Mouse (Mus musculus) embryonic facial prominence, embryonic 15.5 days (tissue): ENCODE measurements around the gene AI854703. TPM values are rescaled to one million over a fixed set of nuclear protein-coding genes. Genes with fewer than 3 reads are reported as not detected.

ENCODE experiments used
- ATAC-seq: fragments of 200-750 bp; cut with Nextera tagmentation; 2 replicates; pipeline ENCODE4 v1.8.0; 2017; ENCODE audit warnings: low read depth, moderate TSS enrichment; ENCODE audit not compliant: insufficient number of reproducible peaks, low FRiP score, low TSS enrichment
- H3K27ac ChIP-seq: fragments of 300-500 bp; sonication (generic); replicated peaks from 2 replicates; pipeline ENCODE4 v1.5.1; 2015; ENCODE audit warnings: mild to moderate bottlenecking, inconsistent platforms
- H3K27me3 ChIP-seq: fragments of 300-500 bp; sonication (generic); 2 replicates; pipeline ENCODE4 v1.6.1; 2015; ENCODE audit warnings: inconsistent platforms
- H3K36me3 ChIP-seq: fragments of 300-500 bp; sonication (generic); 2 replicates; pipeline ENCODE4 v1.6.1; 2015; ENCODE audit warnings: mild to moderate bottlenecking, inconsistent platforms
- H3K4me1 ChIP-seq: fragments of 300-500 bp; sonication (generic); 2 replicates; pipeline ENCODE4 v1.6.1; 2015; ENCODE audit warnings: inconsistent platforms
- H3K4me2 ChIP-seq: fragments of 300-500 bp; sonication (generic); replicated peaks from 2 replicates; pipeline ENCODE4 v1.6.1; 2015; ENCODE audit warnings: mild to moderate bottlenecking, inconsistent platforms
- H3K4me3 ChIP-seq: fragments of 300-500 bp; sonication (generic); replicated peaks from 2 replicates; pipeline ENCODE4 v1.5.1; 2015; ENCODE audit warnings: mild to moderate bottlenecking, inconsistent platforms
- H3K9ac ChIP-seq: fragments of 300-500 bp; sonication (generic); 2 replicates; pipeline ENCODE4 v1.6.1; 2015; ENCODE audit warnings: inconsistent platforms
- H3K9me3 ChIP-seq: fragments of 300-500 bp; sonication (generic); replicated peaks from 2 replicates; pipeline ENCODE4 v1.6.1; 2016; ENCODE audit warnings: inconsistent platforms
- WGBS: fragments of 180-500 bp; shearing (Covaris S2); methylation state at CpG from one replicate; pipeline ENCODE4 v1.1.7; 2015; 5-methylcytosine and 5-hydroxymethylcytosine counted together
- polyA plus RNA-seq: library from polyadenylated mRNA; unstranded; fragments of >200 nt; fragmentation: Nextera tagmentation; extraction: Ambion mirVana; gene quantifications from 2 replicates; pipeline ENCODE4 v1.2.1, GENCODE M21; 2015

AI854703 gene
- polyA plus RNA-seq, 1 experiment from 2014 or later = 1.5 TPM

GRCm38 (mm10) chr6:48679701-48680100 is 53.1 kb downstream of the AI854703 start:
- 74% methylated on average over 6 of the region's 6 CpGs for WGBS
- ATAC-seq = no peak
- no peak overlapping the region for H3K4me3 ChIP-seq
- H3K4me1 ChIP-seq = no peaks in the 10 kb centered on the region
- no peaks in the 10 kb centered on the region for H3K9me3 ChIP-seq
- no peaks in the 10 kb centered on the region for H3K36me3 ChIP-seq
- no peak overlapping the region for H3K9ac ChIP-seq
- H3K27ac ChIP-seq = no peak overlapping the region
- no peak overlapping the region for H3K4me2 ChIP-seq
- H3K27me3 ChIP-seq = no peaks in the 10 kb centered on the region

DNA sequence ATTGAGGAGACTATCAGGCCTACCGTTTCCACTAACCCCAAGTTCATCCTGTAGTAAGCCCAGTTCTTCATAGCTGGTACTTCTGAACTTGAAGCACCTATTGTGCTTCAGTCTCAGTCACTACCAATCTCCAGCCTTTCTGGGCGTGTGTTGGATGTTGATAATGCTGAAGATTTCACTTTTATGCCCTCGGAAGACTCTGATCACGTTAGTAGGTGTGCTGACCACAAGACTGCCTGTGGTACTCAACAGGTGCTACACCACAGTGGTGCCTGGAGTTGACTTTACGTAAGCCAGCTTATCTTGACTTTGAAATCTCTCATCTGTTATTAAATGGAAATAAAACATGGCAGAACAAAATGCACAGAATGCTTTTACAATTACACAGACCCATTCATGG is 53.9 kb downstream of the AI854703 start:
- Histone ChIP-seq H3K27ac (no peak overlapping the region), H3K27me3 (no peaks in the 10 kb centered on the region), H3K4me3 (no peak overlapping the region), H3K9ac (no peak overlapping the region), H3K4me2 (no peak overlapping the region), H3K9me3 (no peaks in the 10 kb centered on the region), H3K4me1 (no peaks in the 10 kb centered on the region), H3K36me3 (no peaks in the 10 kb centered on the region)
- ATAC-seq = no peak
- 70% methylated on average over 5 of the region's 5 CpGs for WGBS

DNA sequence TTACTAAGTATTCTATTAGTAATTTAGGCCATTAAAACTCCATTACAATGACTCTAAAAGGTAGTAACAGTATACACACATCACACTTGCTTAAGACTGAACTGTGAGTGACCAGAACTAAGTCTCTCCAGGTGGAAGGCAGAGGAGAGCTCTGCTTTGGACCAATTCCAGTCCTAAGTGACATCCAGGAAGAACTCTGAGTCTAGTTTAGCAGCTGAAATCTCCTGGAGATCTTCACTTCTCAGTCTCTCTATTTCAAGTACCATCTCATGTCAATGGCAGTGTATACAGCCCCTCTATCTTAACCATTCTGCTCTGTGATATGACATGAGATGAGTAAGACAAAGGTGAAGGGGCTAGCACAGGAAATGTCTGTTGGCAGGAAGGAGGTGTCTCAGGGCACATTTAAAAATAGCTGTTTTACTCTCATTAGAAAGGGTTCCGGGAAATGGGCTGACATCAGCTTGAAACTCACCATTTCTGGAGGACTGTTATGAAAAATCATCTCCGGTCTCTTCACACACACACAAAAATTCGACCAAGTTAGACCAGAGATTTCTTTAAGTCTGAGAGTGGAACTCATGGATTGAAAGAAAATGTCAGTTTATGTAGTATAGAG is 55.0 kb downstream of the AI854703 start:
- no peak overlapping the region for H3K27ac ChIP-seq
- no peaks in the 10 kb centered on the region for H3K27me3 ChIP-seq
- no peaks in the 10 kb centered on the region for H3K9me3 ChIP-seq
- WGBS = 74% methylated on average over 3 of the region's 3 CpGs
- H3K4me3 ChIP-seq = no peak overlapping the region
- no peaks in the 10 kb centered on the region for H3K36me3 ChIP-seq
- no peak for ATAC-seq
- no peak overlapping the region for H3K4me2 ChIP-seq
- H3K4me1 ChIP-seq = no peaks in the 10 kb centered on the region
- no peak overlapping the region for H3K9ac ChIP-seq

GRCm38 (mm10) chr6:48682271-48682670 is 55.7 kb downstream of the AI854703 start:
- WGBS = 65% methylated on average over 4 of the region's 4 CpGs
- Histone ChIP-seq H3K9me3 (no peaks in the 10 kb centered on the region), H3K9ac (no peak overlapping the region), H3K27me3 (no peaks in the 10 kb centered on the region), H3K36me3 (no peaks in the 10 kb centered on the region), H3K4me1 (no peaks in the 10 kb centered on the region), H3K27ac (no peak overlapping the region), H3K4me3 (no peak overlapping the region), H3K4me2 (no peak overlapping the region)
- no peak for ATAC-seq

Other genes starting within 250 kb of the AI854703 start
- 21.9 and 22.6 TPM in 2 replicates for gene Krba1, start 231.2 kb upstream of the AI854703 start, polyA plus RNA-seq
- 28.5 and 29.5 TPM in 2 replicates for gene Zfp467, start 180.9 kb upstream of the AI854703 start, polyA plus RNA-seq
- 0.25 and 0.51 TPM in 2 replicates for gene Sspo, start 178.5 kb upstream of the AI854703 start, polyA plus RNA-seq
- 21.9 and 25.7 TPM in 2 replicates for gene Atp6v0e2, start 89.1 kb upstream of the AI854703 start, polyA plus RNA-seq
- 11.8 and 13.7 TPM in 2 replicates for gene Lrrc61, start 72.0 kb upstream of the AI854703 start, polyA plus RNA-seq
- gene Rarres2, start 54.0 kb upstream of the AI854703 start, polyA plus RNA-seq = 13.5 and 17.7 TPM in 2 replicates
- not detected in 2 replicates for gene Gm45021, start 37.2 kb upstream of the AI854703 start, polyA plus RNA-seq
- gene Repin1, start 32.9 kb upstream of the AI854703 start, polyA plus RNA-seq = 26.6 and 28.6 TPM in 2 replicates
- gene Gm44965, start 32.8 kb upstream of the AI854703 start, polyA plus RNA-seq = not detected in 2 replicates
- 5.9 TPM in 2 replicates for gene Zfp775, start 24.7 kb upstream of the AI854703 start, polyA plus RNA-seq
- 1.1 and 1.4 TPM in 2 replicates for gene Gimap8, start 20.5 kb downstream of the AI854703 start, polyA plus RNA-seq
- 10.6 and 13.0 TPM in 2 replicates for gene Gimap9, start 49.4 kb downstream of the AI854703 start, polyA plus RNA-seq
- gene Gimap4, start 57.8 kb downstream of the AI854703 start, polyA plus RNA-seq = 12.9 and 13.4 TPM in 2 replicates
- 20.3 and 22.3 TPM in 2 replicates for gene Gimap6, start 81.5 kb downstream of the AI854703 start, polyA plus RNA-seq
- gene Gm28053, start 91.8 kb downstream of the AI854703 start, polyA plus RNA-seq = 0.83 and 1.3 TPM in 2 replicates
- 0.20 TPM in 1 of 2 replicates, not detected in the other for gene Gimap7, start 91.9 kb downstream of the AI854703 start, polyA plus RNA-seq
- 10.5 and 13.3 TPM in 2 replicates for gene Gimap1, start 112.3 kb downstream of the AI854703 start, polyA plus RNA-seq
- gene Gimap5, start 119.4 kb downstream of the AI854703 start, polyA plus RNA-seq = 4.6 and 7.2 TPM in 2 replicates
- gene Gimap3, start 144.1 kb downstream of the AI854703 start, polyA plus RNA-seq = not detected in 2 replicates
- 64.4 and 77.8 TPM in 2 replicates for gene Tmem176a, start 214.2 kb downstream of the AI854703 start, polyA plus RNA-seq
- 212 and 224 TPM in 2 replicates for gene Tmem176b, start 214.7 kb downstream of the AI854703 start, polyA plus RNA-seq
- gene Aoc1, start 246.1 kb downstream of the AI854703 start, polyA plus RNA-seq = 0.23 TPM in 1 of 2 replicates, not detected in the other